In the genomic region with DNA sequence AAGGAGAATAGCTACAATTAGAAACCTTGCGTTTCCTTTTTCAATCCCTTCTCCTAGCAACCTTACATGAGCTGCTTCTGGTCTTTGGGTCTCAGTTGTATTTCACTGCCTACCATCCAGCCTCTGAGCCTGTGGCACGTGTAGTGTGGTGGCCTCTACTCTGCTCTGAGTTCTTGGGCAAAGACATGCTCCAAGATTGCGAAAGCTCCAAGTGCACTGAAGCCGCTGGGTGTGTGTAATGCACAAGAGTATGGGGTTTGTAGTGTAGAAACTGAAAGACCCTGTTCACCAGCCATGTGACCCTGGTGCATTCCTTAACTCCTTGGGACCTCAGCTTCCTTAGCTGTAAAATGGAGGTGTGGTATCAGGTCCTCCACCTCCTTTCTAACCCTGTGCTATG, we compare ENCODE assay signal across 22 mouse cellular contexts.
DNase-seq lines count a peak whose midpoint lies in the region; ATAC-seq and TF ChIP-seq lines count a peak whose summit lies in the region.
"Had no signal": no experiment of that assay in that cellular context is flagged by ENCODE, and none has a peak within 500 bp of the region (broad histone marks: within the 10 kb centered on the region; RNA-seq: fewer than 3 reads in every experiment).

No protein-coding gene starts in this region.

- TF ChIP-seq POLR2A in lung, adult 2 months (IDR thresholded peaks at IDR 0.05; ENCODE audit: borderline replicate concordance, extremely low read depth, low read depth, low read length) = no peak

- no peak overlapping the region for H3K4me3 ChIP-seq in lung, adult 2 months (replicated peaks; ENCODE audit: extremely low read depth, low read depth, low read length)
- H3K4me3 ChIP-seq: embryonic facial prominence, embryonic 13.5 days; forebrain, embryonic 13.5 days; gastrocnemius, adult 2 months; heart, embryonic 10.5 days; hindbrain, embryonic 13.5 days had no signal

- peak; percentile 17 for DNase-seq in lung, adult 2 months
- no peak for DNase-seq in lung, postnatal 14 days
- no peak for DNase-seq in layer of hippocampus, postnatal 10 days (ENCODE audit: low spot score in 2 of 2)
- no peak for DNase-seq in spleen, adult 18-20 months
- no peak for DNase-seq in layer of hippocampus, postnatal 14 days (ENCODE audit: low spot score in 2 of 2)
- DNase-seq: adrenal gland, postnatal 10 days; B cell, adult 2 months; cerebellum, adult 11-12 months; cerebellum, adult 9-10 months; cerebellum, postnatal 25 days; gastrocnemius, adult 2 months; gastrocnemius, postnatal 36 days; heart, adult 18-20 months; heart, postnatal 10 days; heart, postnatal 4 days had no signal

- 72% methylated on average over 4 of the region's 4 CpGs for WGBS in lung, adult 2 months

- H3K4me1 ChIP-seq in lung, adult 2 months (ENCODE audit: control insufficient read depth, insufficient read depth, low read length) = peaks cover 3% of the 10 kb centered on the region; the same call in 1 of the 2 replicates
- H3K4me1 ChIP-seq: heart, embryonic 10.5 days; hindbrain, embryonic 13.5 days had no signal

- peak; percentile 82 for ATAC-seq in granulocyte monocyte progenitor cell, adult 5-6 weeks (replicated peaks; ENCODE audit: poor library complexity, severe bottlenecking)
- peak; percentile 47; the same call in 1 of the 2 replicates for ATAC-seq in megakaryocyte, adult 5-6 weeks (ENCODE audit: poor library complexity, severe bottlenecking)
- ATAC-seq: CD4-positive, CD25-positive, alpha-beta regulatory T cell, adult 4 months; forebrain, embryonic 13.5 days had no signal

- TF ChIP-seq CTCF in lung, adult 2 months (IDR thresholded peaks at IDR 0.05; ENCODE audit: insufficient read depth, low read length) = no peak
